Mouse (Mus musculus) E14TG2a.4 (cell line): ENCODE data around the gene Gsg1l2.

Experiments used
- CTCF ChIP-seq: conservative IDR thresholded peaks from 2 replicates; pipeline ENCODE4 v1.5.1; 2014; ENCODE audit warnings: low read length
- NANOG ChIP-seq: IDR thresholded peaks from 2 replicates; pipeline ENCODE4 v1.6.1; 2014; ENCODE audit warnings: borderline replicate concordance, low read length, mixed read lengths

DNA sequence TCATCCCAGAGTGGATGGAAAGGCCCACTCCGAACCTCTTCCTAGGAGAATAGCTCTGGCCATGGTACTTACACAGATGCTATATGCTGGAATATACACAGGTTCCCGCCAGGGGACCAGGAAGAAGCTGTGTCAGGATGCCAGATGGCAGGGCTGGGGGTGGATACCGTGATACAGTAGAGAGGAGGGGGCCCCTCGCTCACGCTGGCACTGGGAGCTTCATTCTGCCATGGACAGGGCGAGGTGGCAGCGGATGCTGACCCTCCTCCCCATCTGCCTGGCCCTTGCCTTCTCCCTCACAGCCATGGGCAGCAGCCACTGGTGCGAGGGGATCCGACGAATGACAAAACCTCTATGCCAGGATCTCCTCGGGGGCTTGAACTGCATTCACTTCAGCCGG, at the start of gene Gsg1l2:
- TF ChIP-seq CTCF (no peak), NANOG (no peak)
